Mouse (Mus musculus) kidney, postnatal 0 days (tissue): Measurements from ENCODE around the gene Mex3b. TPM values are rescaled to one million over a fixed set of nuclear protein-coding genes. Genes with fewer than 3 reads are reported as not detected.

Source experiments
- ATAC-seq: fragments of 200-750 bp; cut with Nextera tagmentation; replicated peaks from 2 replicates; pipeline ENCODE4 v1.8.0; 2017; ENCODE audit warnings: low read depth, moderate number of reproducible peaks, moderate TSS enrichment, moderate library complexity; ENCODE audit not compliant: low FRiP score
- DNase-seq: peaks from one replicate; pipeline ENCODE4 v3.0.0-alpha.2; 2016; ENCODE audit warnings: low spot score
- H3K27ac ChIP-seq: fragments of 300-500 bp; sonication (generic); 2 replicates; pipeline ENCODE4 v1.5.1; 2014; ENCODE audit warnings: mild to moderate bottlenecking
- H3K27me3 ChIP-seq: fragments of 300-500 bp; sonication (generic); 2 replicates; pipeline ENCODE4 v1.6.1; 2014; ENCODE audit warnings: low read length, mixed read lengths; ENCODE audit not compliant: insufficient read depth
- H3K36me3 ChIP-seq: fragments of 300-500 bp; sonication (generic); 2 replicates; pipeline ENCODE4 v1.6.1; 2014; ENCODE audit warnings: low read length, mixed read lengths; ENCODE audit not compliant: insufficient read depth
- H3K4me1 ChIP-seq: fragments of 300-500 bp; sonication (generic); replicated peaks from 2 replicates; pipeline ENCODE4 v1.6.1; 2014; ENCODE audit warnings: antibody characterized with exemption, low read length, mixed read lengths; ENCODE audit not compliant: insufficient read depth
- H3K4me2 ChIP-seq: fragments of 300-500 bp; sonication (generic); 2 replicates; pipeline ENCODE4 v1.6.1; 2014; ENCODE audit warnings: mild to moderate bottlenecking, low read length, moderate library complexity, mixed read lengths
- H3K4me3 ChIP-seq: fragments of 300-500 bp; sonication (generic); replicated peaks from 2 replicates; pipeline ENCODE4 v1.5.1; 2014; ENCODE audit warnings: low read depth, low read length
- H3K9ac ChIP-seq: fragments of 300-500 bp; sonication (generic); 2 replicates; pipeline ENCODE4 v1.6.1; 2014; ENCODE audit warnings: low read depth, low read length
- H3K9me3 ChIP-seq: fragments of 300-500 bp; sonication (generic); replicated peaks from 2 replicates; pipeline ENCODE4 v1.6.1; 2016; ENCODE audit warnings: low read length, inconsistent platforms, mixed read lengths
- CTCF ChIP-seq: IDR thresholded peaks from 2 replicates; pipeline ENCODE4 v1.5.1; 2016; ENCODE audit warnings: antibody characterized with exemption, low read depth, mild to moderate bottlenecking, moderate library complexity
- WGBS: fragments of 180-500 bp; shearing (Covaris S2); extraction: QIAGEN DNeasy Blood & Tissue Kit; methylation state at CpG from one replicate; pipeline ENCODE4 v1.1.7; 2014; 5-methylcytosine and 5-hydroxymethylcytosine counted together
- polyA plus RNA-seq: library from polyadenylated mRNA; unstranded; fragments of >200 nt; fragmentation: Nextera tagmentation; extraction: Ambion mirVana; gene quantifications from 2 replicates; pipeline ENCODE4 v1.2.1, GENCODE M21; 2015

The Mex3b gene
- polyA plus RNA-seq, 1 experiment from 2014 or later: 11.3 TPM

DNA sequence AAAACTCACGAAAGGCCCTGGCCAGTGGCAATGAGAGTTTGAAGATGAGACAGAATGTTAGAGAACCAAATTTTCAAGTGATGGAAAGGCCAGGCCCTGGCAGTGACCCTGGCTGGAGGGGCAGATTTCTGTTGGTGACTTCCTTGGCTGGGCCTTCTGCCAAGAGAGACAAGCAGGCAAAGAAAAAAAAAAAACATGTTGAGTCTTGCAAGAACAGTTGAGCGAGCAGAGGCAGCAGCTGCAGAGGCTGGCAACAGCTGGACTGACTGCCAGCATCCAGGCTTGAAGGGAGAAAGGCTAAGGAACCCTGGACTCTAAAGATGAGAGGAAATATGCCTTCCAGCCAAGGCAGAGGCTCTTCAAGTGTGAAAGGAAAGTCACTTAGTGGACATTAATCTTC lies 28.5 kb downstream of the Mex3b start:
- TF ChIP-seq CTCF: no peak
- Histone ChIP-seq H3K9me3 (no peaks in the 10 kb centered on the region), H3K27ac (no peak overlapping the region), H3K4me2 (no peak overlapping the region), H3K9ac (no peak overlapping the region), H3K4me1 (no peaks in the 10 kb centered on the region; the same call in 1 of the 2 replicates), H3K36me3 (no peaks in the 10 kb centered on the region), H3K27me3 (no peaks in the 10 kb centered on the region), H3K4me3 (no peak overlapping the region)
- WGBS: 17% methylated on average over 2 of the region's 2 CpGs
- peak; percentile 32 for DNase-seq
- ATAC-seq: no peak

DNA sequence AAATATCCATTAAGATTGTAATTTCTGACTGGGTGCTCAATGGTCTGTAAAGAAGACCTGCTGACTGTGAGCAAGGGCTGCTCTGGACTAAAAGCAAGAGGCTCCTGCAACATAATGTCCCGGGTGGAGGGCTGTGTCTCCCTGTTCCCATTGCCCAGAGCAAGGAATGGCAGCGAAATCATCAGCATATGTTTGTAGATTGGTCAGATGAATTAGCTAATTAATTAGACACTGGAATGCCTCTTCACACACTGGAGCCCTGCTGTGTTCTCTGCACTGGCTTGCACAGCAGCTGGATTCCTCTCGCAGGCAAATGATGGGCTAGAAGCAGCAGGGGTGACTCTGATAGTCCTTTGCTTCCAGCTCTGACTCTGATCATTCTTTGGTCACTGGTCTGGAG lies 29.6 kb downstream of the Mex3b start:
- TF ChIP-seq CTCF: no peak
- Histone ChIP-seq H3K27me3 (no peaks in the 10 kb centered on the region), H3K4me1 (no peaks in the 10 kb centered on the region; the same call in 1 of the 2 replicates), H3K36me3 (no peaks in the 10 kb centered on the region), H3K4me2 (no peak overlapping the region), H3K9me3 (no peaks in the 10 kb centered on the region), H3K4me3 (no peak overlapping the region), H3K27ac (no peak overlapping the region), H3K9ac (no peak overlapping the region)
- no peak for ATAC-seq
- no peak for DNase-seq
- WGBS: 39% methylated on average over 3 of the region's 3 CpGs

DNA sequence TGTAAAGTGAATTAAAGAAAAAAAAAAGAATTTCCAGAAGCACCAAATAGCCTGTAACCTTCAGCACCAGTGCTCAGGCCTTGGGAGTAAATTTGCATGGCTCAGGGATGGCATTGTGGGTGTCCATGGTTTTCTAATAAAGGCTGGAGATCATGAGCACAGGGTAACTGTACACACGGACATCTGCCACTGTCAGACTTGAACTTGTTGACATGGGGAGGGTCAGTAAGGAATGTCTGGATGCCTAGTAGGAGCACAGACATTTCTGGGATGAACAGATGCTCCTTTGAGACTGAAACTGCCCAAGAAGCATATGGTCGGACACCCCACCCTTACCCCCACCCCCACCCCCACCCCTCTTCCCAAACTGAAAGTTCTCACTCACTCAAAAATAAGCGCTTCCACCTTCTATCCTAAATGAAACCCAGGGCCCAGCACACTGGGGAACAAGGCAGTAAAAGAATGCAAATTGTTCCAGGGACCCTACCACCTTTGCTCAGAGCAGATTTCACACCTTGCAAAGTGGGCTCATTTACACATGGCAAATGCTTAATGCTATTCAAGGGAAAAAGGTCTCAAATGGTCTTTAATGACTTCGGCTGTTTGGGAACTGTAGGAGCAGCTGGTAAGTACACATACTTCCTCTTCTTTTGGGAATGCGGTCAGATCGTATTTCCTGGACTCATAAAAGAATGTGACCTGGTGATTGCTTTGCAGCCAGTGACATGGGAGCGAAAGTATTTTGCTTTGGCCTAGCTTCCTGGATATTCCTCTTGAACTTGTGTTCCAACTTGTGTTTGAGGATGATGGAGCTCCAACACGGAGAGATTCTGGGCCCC lies 32.5 kb downstream of the Mex3b start:
- peak; percentile 54 for DNase-seq
- no peaks in the 10 kb centered on the region; the same call in 1 of the 2 replicates for H3K4me1 ChIP-seq
- H3K4me3 ChIP-seq: no peak overlapping the region
- no peak overlapping the region for H3K27ac ChIP-seq
- H3K9me3 ChIP-seq: no peaks in the 10 kb centered on the region
- H3K27me3 ChIP-seq: no peaks in the 10 kb centered on the region
- 40% methylated on average over 8 of the region's 8 CpGs for WGBS
- H3K4me2 ChIP-seq: no peak overlapping the region
- TF ChIP-seq CTCF: no peak
- no peaks in the 10 kb centered on the region for H3K36me3 ChIP-seq
- no peak for ATAC-seq
- H3K9ac ChIP-seq: no peak overlapping the region

DNA sequence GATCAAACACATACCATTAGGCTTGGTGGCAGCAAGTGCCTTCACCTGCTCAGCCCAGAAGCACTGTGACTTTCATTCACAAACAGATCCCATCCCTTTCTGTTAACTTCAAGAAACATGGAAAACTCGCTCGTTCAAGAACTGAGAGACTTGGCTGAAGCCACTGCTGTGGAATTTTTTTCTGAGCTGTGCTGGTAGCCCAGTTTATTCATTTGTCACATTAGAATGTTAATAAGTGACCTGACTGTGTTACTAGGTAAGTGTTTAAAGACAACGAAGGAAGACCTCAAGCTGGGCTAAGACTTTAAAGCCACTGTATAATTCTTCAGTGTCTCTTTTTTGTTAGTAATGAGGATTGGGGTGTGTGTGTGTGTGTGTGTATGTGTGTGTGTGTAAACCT lies 35.9 kb downstream of the Mex3b start:
- no peak overlapping the region for H3K9ac ChIP-seq
- TF ChIP-seq CTCF: no peak
- no peaks in the 10 kb centered on the region for H3K27me3 ChIP-seq
- 56% methylated on average over 3 of the region's 3 CpGs for WGBS
- no peak overlapping the region for H3K4me3 ChIP-seq
- H3K36me3 ChIP-seq: no peaks in the 10 kb centered on the region
- H3K4me2 ChIP-seq: no peak overlapping the region
- no peaks in the 10 kb centered on the region for H3K9me3 ChIP-seq
- ATAC-seq: no peak; the same call in 1 of the 2 replicates
- no peaks in the 10 kb centered on the region; the same call in 1 of the 2 replicates for H3K4me1 ChIP-seq
- DNase-seq: peak; percentile 27
- 0 out of 2 replicates have a peak overlapping the region, but pooled peaks have one; percentile 13 for H3K27ac ChIP-seq

DNA sequence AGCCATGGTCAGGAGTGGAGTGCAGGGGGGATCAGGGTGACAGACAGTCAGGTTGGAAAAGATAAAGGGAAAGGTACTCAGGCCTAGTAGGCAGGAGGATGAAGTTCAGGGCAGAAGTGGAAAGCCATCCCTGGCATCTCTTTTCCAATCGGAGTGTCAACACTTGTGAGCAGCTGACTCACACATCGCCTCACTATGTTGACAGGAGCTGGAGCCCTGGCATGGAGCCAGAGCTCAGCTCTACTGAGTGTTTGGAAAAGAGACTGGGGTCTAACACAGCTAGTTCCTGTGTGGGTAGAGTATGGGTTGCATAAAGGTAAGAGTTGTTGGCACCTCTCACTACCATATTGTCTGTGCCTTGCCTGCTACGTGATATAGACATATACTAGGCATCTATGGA lies 38.4 kb downstream of the Mex3b start:
- DNase-seq (no peak), ATAC-seq (no peak)
- Histone ChIP-seq H3K9me3 (no peaks in the 10 kb centered on the region), H3K4me1 (no peaks in the 10 kb centered on the region), H3K27me3 (no peaks in the 10 kb centered on the region), H3K36me3 (no peaks in the 10 kb centered on the region), H3K4me2 (no peak overlapping the region), H3K4me3 (no peak overlapping the region), H3K27ac (no peak overlapping the region), H3K9ac (no peak overlapping the region)
- TF ChIP-seq CTCF: no peak
- WGBS: 75% methylated on average over 3 of the region's 3 CpGs

DNA sequence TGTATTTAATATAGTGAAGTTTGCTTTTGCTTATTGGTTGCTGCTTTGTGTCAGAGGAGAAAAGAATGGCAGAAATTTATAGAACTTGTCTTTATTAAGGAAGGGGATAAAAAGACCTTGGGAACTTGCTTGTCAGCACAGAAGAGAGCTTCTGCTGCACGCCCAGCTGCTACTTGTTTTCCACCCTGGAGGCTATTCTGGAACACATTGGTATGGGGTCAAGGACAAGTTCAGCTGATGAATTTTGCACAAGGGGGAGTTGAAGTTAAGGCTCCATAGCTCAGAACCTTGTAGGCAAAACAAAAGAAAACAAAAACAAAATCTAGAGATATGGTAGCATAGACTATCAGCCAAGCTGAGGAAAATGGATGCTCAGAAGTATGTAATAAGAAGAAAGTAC lies 39.9 kb downstream of the Mex3b start:
- H3K4me3 ChIP-seq: no peak overlapping the region
- no peaks in the 10 kb centered on the region for H3K27me3 ChIP-seq
- ATAC-seq (no peak), DNase-seq (peak; percentile 47)
- no peak overlapping the region for H3K27ac ChIP-seq
- H3K4me2 ChIP-seq: no peak overlapping the region
- no peak overlapping the region for H3K9ac ChIP-seq
- no peak for TF ChIP-seq CTCF
- no peaks in the 10 kb centered on the region for H3K9me3 ChIP-seq
- 47% methylated on average over 1 of the region's 1 CpGs for WGBS
- no peaks in the 10 kb centered on the region for H3K36me3 ChIP-seq
- no peaks in the 10 kb centered on the region for H3K4me1 ChIP-seq
